Mouse (Mus musculus): Measurements from ENCODE around the gene Galntl6. TPM values are rescaled to one million over a fixed set of nuclear protein-coding genes. Genes with fewer than 3 reads are reported as not detected.
"Not testable (repeated sequence)": the region's sequence is repeated elsewhere in the genome, so short reads cannot be mapped to it uniquely, and the experiment has no call there.

Gene Galntl6
- polyA plus RNA-seq, 1 experiment from 2014 or later, result 0.12 TPM

DNA sequence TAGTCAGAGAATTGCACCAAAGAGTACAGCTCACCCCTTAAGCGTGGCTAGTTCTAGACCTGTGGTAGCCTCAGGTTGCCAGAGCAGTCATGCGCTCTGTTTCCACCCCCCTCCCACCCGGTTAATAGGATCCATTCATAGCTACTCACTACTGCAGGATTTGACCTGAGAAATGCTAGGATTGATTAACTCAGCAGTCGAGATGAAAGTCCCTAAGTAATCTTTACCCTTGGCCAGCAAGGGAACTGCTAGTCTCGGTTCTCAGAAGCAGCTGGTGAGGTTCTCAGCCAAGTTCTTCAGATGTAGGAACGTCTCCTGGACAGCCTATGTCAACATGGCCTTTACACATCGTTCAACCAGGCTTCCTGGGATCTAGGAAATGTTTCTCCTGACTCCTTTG, 1135.7 kb downstream of the Galntl6 start:
- H3K27ac ChIP-seq (ENCODE audit: low read depth), result no peak overlapping the region
- H3K4me1 ChIP-seq (ENCODE audit: insufficient read depth), result no peaks in the 10 kb centered on the region
- no peaks in the 10 kb centered on the region for H3K27me3 ChIP-seq (ENCODE audit: insufficient read depth, low read length)
- DNase-seq, result no peak
- no peak overlapping the region for H3K4me3 ChIP-seq (ENCODE audit: low read depth, low read length)
- H3K9ac ChIP-seq, result no peak overlapping the region
- TF ChIP-seq CTCF (IDR thresholded peaks at IDR 0.05; ENCODE audit: low read depth), result no peak
- no peak for ATAC-seq (ENCODE audit: insufficient read depth)
- 36% methylated on average over 7 of the region's 7 CpGs for WGBS
- no peaks in the 10 kb centered on the region for H3K9me3 ChIP-seq (ENCODE audit: low read depth, low read length)
- no peaks in the 10 kb centered on the region for H3K36me3 ChIP-seq (ENCODE audit: insufficient read depth)
- no peak overlapping the region for H3K4me2 ChIP-seq

DNA sequence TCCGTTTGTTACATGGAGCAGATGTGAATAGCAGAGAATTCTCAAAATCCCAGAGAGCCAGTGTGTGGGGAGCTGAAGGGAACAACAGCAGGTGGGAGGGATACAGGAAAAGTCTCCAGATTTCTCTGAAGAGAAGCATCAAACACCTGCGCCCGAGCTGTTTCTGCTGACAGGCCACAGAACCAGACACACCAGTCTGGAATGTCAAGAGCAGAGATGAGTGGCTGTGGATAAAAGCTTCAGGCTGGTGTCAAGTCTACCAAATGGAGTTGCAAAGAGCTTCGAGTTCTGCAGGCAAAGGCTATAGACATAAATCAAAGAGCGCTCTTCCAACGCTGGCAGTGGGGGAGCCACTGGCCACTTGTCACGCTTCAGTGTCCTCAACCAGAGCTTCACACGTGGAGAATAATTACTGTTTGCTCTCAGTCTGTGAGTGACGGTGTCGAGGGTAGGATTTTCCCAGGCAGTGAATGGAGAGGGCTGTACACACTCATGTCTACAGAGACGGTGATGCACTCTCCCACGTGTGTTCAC, 1139.6 kb downstream of the Galntl6 start:
- no peak overlapping the region for H3K4me2 ChIP-seq
- TF ChIP-seq CTCF (IDR thresholded peaks at IDR 0.05; ENCODE audit: low read depth), result no peak
- H3K4me1 ChIP-seq (ENCODE audit: insufficient read depth), result no peaks in the 10 kb centered on the region
- 24% methylated on average over 12 of the region's 12 CpGs for WGBS
- peak; percentile 31 for DNase-seq
- no peaks in the 10 kb centered on the region for H3K9me3 ChIP-seq (ENCODE audit: low read depth, low read length)
- H3K27me3 ChIP-seq (ENCODE audit: insufficient read depth, low read length), result no peaks in the 10 kb centered on the region
- H3K36me3 ChIP-seq (ENCODE audit: insufficient read depth), result no peaks in the 10 kb centered on the region
- peak; percentile 63 for ATAC-seq (ENCODE audit: insufficient read depth)
- no peak overlapping the region for H3K27ac ChIP-seq (ENCODE audit: low read depth)
- no peak overlapping the region for H3K4me3 ChIP-seq (ENCODE audit: low read depth, low read length)
- no peak overlapping the region for H3K9ac ChIP-seq

DNA sequence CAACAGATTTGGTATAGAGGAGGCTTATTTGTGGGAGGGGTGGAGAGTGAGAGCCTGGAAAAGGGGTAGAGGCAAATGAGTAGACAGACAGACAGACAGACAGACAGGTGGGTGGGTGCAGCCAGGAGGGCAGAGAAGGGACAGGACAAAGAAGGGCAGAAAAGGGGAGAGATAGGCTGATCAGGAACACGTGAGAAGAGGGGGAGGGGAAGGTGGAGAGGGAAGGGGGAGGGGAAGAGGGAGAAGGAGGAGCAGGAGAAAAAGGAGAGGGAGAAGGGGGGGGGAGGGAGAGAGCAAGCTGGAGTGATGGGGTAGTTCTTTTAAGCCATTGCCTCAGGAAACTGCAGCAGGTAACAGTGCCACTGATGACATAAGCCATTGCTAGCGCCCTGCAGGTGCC, 1144.9 kb downstream of the Galntl6 start:
- Histone ChIP-seq H3K9ac (no peak overlapping the region), H3K27ac (ENCODE audit: low read depth) (no peak overlapping the region), H3K4me1 (ENCODE audit: insufficient read depth) (no peaks in the 10 kb centered on the region), H3K4me3 (ENCODE audit: low read depth, low read length) (no peak overlapping the region), H3K4me2 (no peak overlapping the region), H3K9me3 (ENCODE audit: low read depth, low read length) (no peaks in the 10 kb centered on the region), H3K36me3 (ENCODE audit: insufficient read depth) (no peaks in the 10 kb centered on the region), H3K27me3 (ENCODE audit: insufficient read depth, low read length) (no peaks in the 10 kb centered on the region)
- TF ChIP-seq CTCF (IDR thresholded peaks at IDR 0.05; ENCODE audit: low read depth), result no peak
- 33% methylated on average over 2 of the region's 2 CpGs for WGBS
- DNase-seq, result no peak
- ATAC-seq (ENCODE audit: insufficient read depth), result no peak

DNA sequence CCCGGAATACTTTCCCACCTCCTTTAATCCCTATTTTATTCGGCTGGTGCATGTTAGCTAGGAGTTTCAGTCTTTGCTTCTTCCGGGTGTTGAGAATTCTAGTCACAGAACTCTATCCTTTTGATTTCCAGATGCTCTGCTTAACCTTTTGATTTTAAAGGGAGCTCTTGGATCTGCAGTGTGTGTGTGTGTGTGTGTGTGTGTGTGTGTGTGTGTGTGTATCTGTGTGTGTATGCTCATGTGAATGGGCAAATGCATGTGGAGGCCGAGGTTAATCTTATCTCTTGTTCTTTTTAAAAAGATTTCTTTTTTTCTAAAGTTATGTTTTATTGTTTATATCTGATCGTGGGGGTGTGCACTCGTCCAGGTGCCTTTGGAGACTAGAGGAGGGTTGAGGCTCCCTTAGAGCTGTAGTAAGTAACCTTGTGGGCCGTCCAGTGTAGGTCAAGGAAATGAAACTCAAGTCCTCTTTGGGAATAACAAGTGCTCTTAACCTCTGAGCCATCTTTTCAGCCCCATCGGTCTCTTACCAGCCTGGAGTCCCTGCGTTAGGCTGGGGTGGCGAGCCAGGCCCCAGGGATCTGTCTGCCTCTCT, 1145.9 kb downstream of the Galntl6 start:
- no peak for TF ChIP-seq CTCF (IDR thresholded peaks at IDR 0.05; ENCODE audit: low read depth)
- no peak overlapping the region for H3K4me3 ChIP-seq (ENCODE audit: low read depth, low read length)
- no peaks in the 10 kb centered on the region for H3K27me3 ChIP-seq (ENCODE audit: insufficient read depth, low read length)
- H3K27ac ChIP-seq (ENCODE audit: low read depth), result no peak overlapping the region
- H3K4me1 ChIP-seq (ENCODE audit: insufficient read depth), result no peaks in the 10 kb centered on the region
- no peaks in the 10 kb centered on the region for H3K36me3 ChIP-seq (ENCODE audit: insufficient read depth)
- H3K9me3 ChIP-seq (ENCODE audit: low read depth, low read length), result no peaks in the 10 kb centered on the region
- peak overlapping the region; percentile 10; the same call in 1 of the 2 replicates for H3K4me2 ChIP-seq
- H3K9ac ChIP-seq, result no peak overlapping the region
- 38% methylated on average over 10 of the region's 10 CpGs for WGBS
- no peak for ATAC-seq (ENCODE audit: insufficient read depth)
- DNase-seq, result no peak

DNA sequence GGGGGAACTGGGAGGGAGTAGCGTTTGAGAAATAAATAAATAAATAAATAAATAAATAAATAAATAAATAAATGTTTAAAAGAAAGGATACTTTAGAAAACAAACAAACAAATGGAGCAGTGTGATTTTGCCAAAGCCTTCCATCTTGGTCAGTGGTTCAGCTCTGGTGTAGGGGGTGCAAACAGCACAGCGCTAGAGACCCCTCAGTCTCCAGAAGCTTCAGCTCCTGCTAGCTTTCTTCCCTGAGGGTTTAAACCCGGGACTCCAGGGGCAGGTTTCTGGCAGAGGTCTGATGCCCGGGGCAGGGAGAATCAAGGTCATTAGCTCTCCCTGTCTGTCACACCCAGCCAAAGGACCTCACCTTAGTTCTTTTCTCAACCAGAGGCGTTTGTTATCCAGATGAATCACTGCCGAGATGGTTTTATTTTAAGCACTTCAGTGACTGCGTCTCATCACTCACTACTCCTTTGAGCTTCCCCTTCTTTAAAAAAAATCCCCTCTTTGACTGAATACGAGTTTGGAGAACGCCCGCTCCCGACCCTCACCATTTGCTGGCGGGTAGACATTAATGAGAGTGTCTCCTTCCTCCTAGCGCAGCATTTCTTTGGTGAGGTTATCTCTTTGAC, 1146.6 kb downstream of the Galntl6 start:
- no peak overlapping the region for H3K27ac ChIP-seq (ENCODE audit: low read depth)

DNA sequence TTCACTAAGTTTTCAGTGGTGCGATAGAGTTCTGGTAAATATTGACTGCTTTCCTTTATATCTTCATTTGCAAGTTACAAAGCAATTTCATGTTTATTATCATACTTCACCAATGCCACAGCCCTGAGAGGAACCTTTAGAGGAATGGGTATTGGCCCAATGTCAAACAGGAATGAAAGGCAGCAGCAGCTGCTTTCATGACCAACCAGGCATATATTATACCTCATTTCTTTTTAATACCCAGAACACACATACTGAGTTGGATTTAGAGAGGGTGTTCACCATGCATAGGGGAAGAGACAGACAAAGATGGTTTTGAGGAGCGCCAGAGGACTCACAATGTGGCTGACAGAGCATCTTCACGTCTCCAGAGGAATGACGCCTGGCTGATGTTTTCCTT, 1147.2 kb downstream of the Galntl6 start:
- H3K4me1 ChIP-seq (ENCODE audit: insufficient read depth), result no peaks in the 10 kb centered on the region
- no peaks in the 10 kb centered on the region for H3K9me3 ChIP-seq (ENCODE audit: low read depth, low read length)
- H3K4me3 ChIP-seq (ENCODE audit: low read depth, low read length), result no peak overlapping the region
- DNase-seq (no peak), ATAC-seq (ENCODE audit: insufficient read depth) (no peak)
- H3K27me3 ChIP-seq (ENCODE audit: insufficient read depth, low read length), result no peaks in the 10 kb centered on the region
- WGBS, result 75% methylated on average over 4 of the region's 4 CpGs
- no peak overlapping the region for H3K27ac ChIP-seq (ENCODE audit: low read depth)
- no peak overlapping the region for H3K9ac ChIP-seq
- H3K4me2 ChIP-seq, result no peak overlapping the region
- H3K36me3 ChIP-seq (ENCODE audit: insufficient read depth), result no peaks in the 10 kb centered on the region
- no peak for TF ChIP-seq CTCF (IDR thresholded peaks at IDR 0.05; ENCODE audit: low read depth)

More for the DNA sequence above, 1146.6 kb downstream of the Galntl6 start:
- 15% methylated on average over 13 of the region's 13 CpGs for WGBS
- no peak overlapping the region for H3K4me3 ChIP-seq (ENCODE audit: low read depth, low read length)
- H3K36me3 ChIP-seq (ENCODE audit: insufficient read depth), result no peaks in the 10 kb centered on the region
- no peaks in the 10 kb centered on the region for H3K9me3 ChIP-seq (ENCODE audit: low read depth, low read length)
- no peak for TF ChIP-seq CTCF (IDR thresholded peaks at IDR 0.05; ENCODE audit: low read depth)
- peak overlapping the region; percentile 10; the same call in 1 of the 2 replicates for H3K4me2 ChIP-seq
- no peak overlapping the region for H3K9ac ChIP-seq
- DNase-seq (no peak), ATAC-seq (ENCODE audit: insufficient read depth) (no peak)
- H3K4me1 ChIP-seq (ENCODE audit: insufficient read depth), result no peaks in the 10 kb centered on the region
- H3K27me3 ChIP-seq (ENCODE audit: insufficient read depth, low read length), result no peaks in the 10 kb centered on the region

DNA sequence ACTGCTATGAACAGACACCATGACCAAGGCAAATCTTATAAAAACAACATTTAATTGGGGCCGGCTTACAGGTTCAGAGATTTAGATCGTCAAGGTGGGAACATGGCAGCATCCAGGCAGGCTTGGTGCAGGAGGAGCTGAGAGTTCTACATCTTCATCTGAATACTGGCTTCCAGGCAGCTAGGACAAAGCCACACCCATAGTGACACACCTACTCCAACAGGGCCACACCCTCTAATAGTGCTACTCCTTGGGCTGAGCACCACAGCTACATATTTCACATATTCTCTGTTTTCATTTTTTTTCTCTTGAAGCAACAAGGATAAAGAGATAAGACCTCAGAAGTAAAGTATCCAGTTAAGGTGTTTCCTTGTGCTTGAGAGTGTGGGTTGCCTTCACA, 1149.8 kb downstream of the Galntl6 start:
- WGBS, result 82% methylated on average over 2 of the region's 2 CpGs
- H3K36me3 ChIP-seq (ENCODE audit: insufficient read depth); H3K4me3 ChIP-seq (ENCODE audit: low read depth, low read length); ATAC-seq (ENCODE audit: insufficient read depth); H3K9ac ChIP-seq; H3K4me2 ChIP-seq; H3K27ac ChIP-seq (ENCODE audit: low read depth); H3K27me3 ChIP-seq (ENCODE audit: insufficient read depth, low read length); H3K4me1 ChIP-seq (ENCODE audit: insufficient read depth); DNase-seq; H3K9me3 ChIP-seq (ENCODE audit: low read depth, low read length): not testable (repeated sequence)
